Comparison of ENCODE assay signal across 11 mouse cellular contexts in the genomic region with DNA sequence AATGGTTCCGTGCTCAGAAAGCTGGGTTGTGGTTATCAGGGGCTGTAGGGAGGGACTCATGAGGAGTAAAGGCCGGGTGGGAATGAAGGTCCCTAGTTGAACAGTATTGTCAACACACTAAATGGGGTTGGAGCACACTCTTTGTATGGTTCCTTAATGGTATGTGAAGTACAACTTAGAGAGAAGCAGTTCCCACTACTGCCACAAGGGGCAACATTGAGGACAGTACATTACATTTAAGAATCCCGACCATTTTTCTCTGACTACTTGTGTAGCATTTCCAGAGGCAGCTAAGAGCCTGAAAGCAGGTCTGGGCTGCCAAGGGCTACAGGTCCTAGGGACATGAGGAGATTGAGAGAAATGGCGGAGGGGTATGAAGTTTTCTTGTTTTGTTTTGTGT. TPM values are rescaled to one million over a fixed set of nuclear protein-coding genes. Genes with fewer than 3 reads are reported as not detected.
DNase-seq lines count a peak whose midpoint lies in the region; ATAC-seq and TF ChIP-seq lines count a peak whose summit lies in the region.
"Had no signal": no experiment of that assay in that cellular context is flagged by ENCODE, and none has a peak within 500 bp of the region (broad histone marks: within the 10 kb centered on the region; RNA-seq: fewer than 3 reads in every experiment).

No protein-coding gene starts in this region.

- H3K79me2 ChIP-seq in CH12.LX (replicated peaks; ENCODE audit: control insufficient read depth, extremely low read depth, insufficient read depth, poor library complexity, severe bottlenecking), result no peaks in the 10 kb centered on the region

- H3K36me3 ChIP-seq in hindbrain, embryonic 11.5 days (ENCODE audit: control insufficient read depth, insufficient read depth, low read length), result no peaks in the 10 kb centered on the region
- no peaks in the 10 kb centered on the region for H3K36me3 ChIP-seq in hindbrain, embryonic 16.5 days (ENCODE audit: control insufficient read depth, insufficient read depth, low read length)
- H3K36me3 ChIP-seq in CH12.LX (replicated peaks in 1 of 2; ENCODE audit: control insufficient read depth in 1 of 2, insufficient read depth in 1 of 2, low read length in 1 of 2), result no peaks in the 10 kb centered on the region
- no peaks in the 10 kb centered on the region for H3K36me3 ChIP-seq in forebrain, postnatal 0 days (ENCODE audit: insufficient read depth)
- H3K36me3 ChIP-seq: embryonic facial prominence, embryonic 12.5 days had no signal

- TF ChIP-seq POLR2A in CH12.LX (IDR thresholded peaks at IDR 0.05; ENCODE audit: low read depth, low read length), result no peak

- no peaks in the 10 kb centered on the region for H3K9me3 ChIP-seq in hindbrain, embryonic 11.5 days (ENCODE audit: control insufficient read depth, low read length)
- no peaks in the 10 kb centered on the region for H3K9me3 ChIP-seq in hindbrain, embryonic 16.5 days (ENCODE audit: control insufficient read depth, low read length)
- no peaks in the 10 kb centered on the region for H3K9me3 ChIP-seq in CH12.LX (replicated peaks; ENCODE audit: low read length)
- no peaks in the 10 kb centered on the region for H3K9me3 ChIP-seq in forebrain, postnatal 0 days (ENCODE audit: low read length)
- H3K9me3 ChIP-seq: embryonic facial prominence, embryonic 12.5 days had no signal

- no peak overlapping the region for H3K4me2 ChIP-seq in hindbrain, embryonic 11.5 days (replicated peaks; ENCODE audit: low read depth, low read length)
- H3K4me2 ChIP-seq in hindbrain, embryonic 16.5 days (ENCODE audit: low read length), result no peak overlapping the region
- no peak overlapping the region; the same call in 1 of the 2 replicates for H3K4me2 ChIP-seq in CH12.LX (ENCODE audit: insufficient read depth, low read depth, poor library complexity, severe bottlenecking)
- H3K4me2 ChIP-seq in forebrain, postnatal 0 days (ENCODE audit: low read depth), result no peak overlapping the region
- H3K4me2 ChIP-seq: embryonic facial prominence, embryonic 12.5 days had no signal

- no peaks in the 10 kb centered on the region for H3K27me3 ChIP-seq in hindbrain, embryonic 11.5 days (ENCODE audit: control insufficient read depth, insufficient read depth, low read length)
- H3K27me3 ChIP-seq in hindbrain, embryonic 16.5 days (replicated peaks; ENCODE audit: control insufficient read depth, insufficient read depth, low read length), result peaks cover 3% of the 10 kb centered on the region; the same call in 1 of the 2 replicates
- H3K27me3 ChIP-seq in CH12.LX (replicated peaks), result no peaks in the 10 kb centered on the region
- no peaks in the 10 kb centered on the region for H3K27me3 ChIP-seq in forebrain, postnatal 0 days (ENCODE audit: insufficient read depth, low read length)

- intact Hi-C loops in left cerebral cortex, postnatal 25 days (cut with DNase I), result loop anchor here (5.0 kb wide), 1 partner anchor 69 kb away; a partner anchor contains a TSS

- dilution Hi-C loops in CH12.LX (cut with MboI; ENCODE audit: extremely low pct_ligation_motif_present, extremely low pct_unique_long_range_greater_than_20kb, low sequenced_read_pairs), result no loop called here

- 30% methylated on average over 4 of the region's 4 CpGs for WGBS in hindbrain, embryonic 11.5 days
- WGBS in hindbrain, embryonic 16.5 days, result 30% methylated on average over 4 of the region's 4 CpGs
- WGBS in forebrain, postnatal 0 days, result 26% methylated on average over 4 of the region's 4 CpGs

- H3K9ac ChIP-seq in hindbrain, embryonic 11.5 days (ENCODE audit: low read depth, low read length), result no peak overlapping the region
- H3K9ac ChIP-seq in hindbrain, embryonic 16.5 days (ENCODE audit: low read depth, low read length), result no peak overlapping the region
- H3K9ac ChIP-seq in CH12.LX (ENCODE audit: insufficient read depth, low read depth), result no peak overlapping the region
- no peak overlapping the region for H3K9ac ChIP-seq in forebrain, postnatal 0 days
- H3K9ac ChIP-seq: embryonic facial prominence, embryonic 12.5 days had no signal

- peak; percentile 84 for DNase-seq in hindbrain, embryonic 11.5 days (ENCODE audit: low spot score)
- peak; percentile 76 for DNase-seq in CH12.LX (ENCODE audit: extremely low read depth)
- DNase-seq in c-Kit-positive CD71-negative TER-119-negative erythroid progenitor cells, embryonic 14.5 days (ENCODE audit: low read depth), result peak; percentile 76
- peak; percentile 80 for DNase-seq in forebrain, postnatal 0 days
- DNase-seq in left cerebral cortex, postnatal 25 days (ENCODE audit: low spot score in 2 of 2), result peak; percentile 56 to 59
- DNase-seq in natural killer cell, adult 2 months (ENCODE audit: low spot score in 2 of 2), result peak; percentile 55 to 66
- DNase-seq in thymus, postnatal 14 days, result peak; percentile 75

- no peak overlapping the region for H3K27ac ChIP-seq in hindbrain, embryonic 11.5 days (ENCODE audit: low read depth, low read length)
- H3K27ac ChIP-seq in hindbrain, embryonic 16.5 days (ENCODE audit: low read depth, low read length), result no peak overlapping the region
- no peak overlapping the region for H3K27ac ChIP-seq in CH12.LX (ENCODE audit: insufficient read depth, low read depth)
- no peak overlapping the region for H3K27ac ChIP-seq in forebrain, postnatal 0 days (ENCODE audit: low read depth, low read length)
- H3K27ac ChIP-seq: embryonic facial prominence, embryonic 12.5 days had no signal

- in situ Hi-C loops in CH12.LX (cut with MboI; ENCODE audit: low pct_ligation_motif_present, low pct_unique_long_range_greater_than_20kb, low sequenced_read_pairs), result no loop called here

- TF ChIP-seq RAD21 in CH12.LX (IDR thresholded peaks at IDR 0.05; ENCODE audit: low read depth, low read length), result peak; percentile 11

- no peak overlapping the region for H3K4me3 ChIP-seq in hindbrain, embryonic 11.5 days (ENCODE audit: low read depth, low read length)
- H3K4me3 ChIP-seq in hindbrain, embryonic 16.5 days (ENCODE audit: low read length), result no peak overlapping the region
- no peak overlapping the region for H3K4me3 ChIP-seq in CH12.LX (replicated peaks in 1 of 3; ENCODE audit: low read depth in 2 of 3, low read length in 2 of 3, poor library complexity in 1 of 3)
- H3K4me3 ChIP-seq in forebrain, postnatal 0 days (ENCODE audit: low read depth, low read length), result no peak overlapping the region
- H3K4me3 ChIP-seq: embryonic facial prominence, embryonic 12.5 days had no signal

- no peak for TF ChIP-seq EP300 in CH12.LX (IDR thresholded peaks at IDR 0.05; ENCODE audit: low read length)

- ATAC-seq in hindbrain, embryonic 11.5 days (ENCODE audit: low FRiP score), result peak; percentile 43; the same call in 1 of the 2 replicates
- ATAC-seq in hindbrain, embryonic 16.5 days, result no peak
- ATAC-seq in forebrain, postnatal 0 days, result peak; percentile 67; the same call in 1 of the 2 replicates

- peak; percentile 68 to 96 for TF ChIP-seq CTCF in CH12.LX (conservative IDR thresholded peaks at IDR 0.05 in 1 of 2, IDR thresholded peaks at IDR 0.05 in 1 of 2; ENCODE audit: low read depth in 2 of 2, low read length in 2 of 2)
- peak; percentile 81 for TF ChIP-seq CTCF in forebrain, postnatal 0 days (IDR thresholded peaks at IDR 0.05; ENCODE audit: low read depth)

- no peaks in the 10 kb centered on the region for H3K4me1 ChIP-seq in hindbrain, embryonic 11.5 days (replicated peaks; ENCODE audit: control insufficient read depth, insufficient read depth, low read length)
- H3K4me1 ChIP-seq in hindbrain, embryonic 16.5 days (ENCODE audit: control insufficient read depth, insufficient read depth, low read depth, low read length), result no peaks in the 10 kb centered on the region
- peaks cover 4 to 5% of the 10 kb centered on the region in 2 experiments; a peak in 1 of 4 replicates for H3K4me1 ChIP-seq in CH12.LX (ENCODE audit: control insufficient read depth in 1 of 2, insufficient read depth in 2 of 2)
- H3K4me1 ChIP-seq in forebrain, postnatal 0 days (ENCODE audit: insufficient read depth), result no peaks in the 10 kb centered on the region
- H3K4me1 ChIP-seq: embryonic facial prominence, embryonic 12.5 days had no signal

RNA-seq across cellular contexts. Expression of a gene that starts 2.5 kb away (rescaled TPM):
- polyA plus RNA-seq in hindbrain, embryonic 11.5 days (2014; fragmentation: Nextera tagmentation; extraction: Ambion mirVana), result not detected in 2 replicates
- polyA plus RNA-seq in hindbrain, embryonic 16.5 days (2015; fragmentation: Nextera tagmentation; extraction: Ambion mirVana), result 0.14 TPM in 1 of 2 replicates, not detected in the other
- total RNA-seq in CH12.LX (2012; rRNA removed) (not detected in 2 replicates), CH12.LX (2014; rRNA removed) (not detected in 2 replicates)
- polyA plus RNA-seq in CH12.LX (2012; ENCODE audit: insufficient read length, low read depth), result not detected in 2 replicates
- 0.57 TPM in 1 of 2 replicates, not detected in the other for total RNA-seq in forebrain, postnatal 0 days (2014; rRNA removed)
- polyA plus RNA-seq in forebrain, postnatal 0 days (2015; fragmentation: Nextera tagmentation; extraction: Ambion mirVana), result 0.20 and 0.30 TPM in 2 replicates
- total RNA-seq in left cerebral cortex, postnatal 25 days (2021), result not detected
- total RNA-seq: layer of hippocampus, postnatal 25 days had no signal
- polyA plus RNA-seq: embryonic facial prominence, embryonic 12.5 days had no signal

RNA-seq across cellular contexts. Expression of a gene that starts 2.8 kb away (rescaled TPM):
- 0.92 and 1.6 TPM in 2 replicates for polyA plus RNA-seq in hindbrain, embryonic 11.5 days (2014; fragmentation: Nextera tagmentation; extraction: Ambion mirVana)
- polyA plus RNA-seq in hindbrain, embryonic 16.5 days (2015; fragmentation: Nextera tagmentation; extraction: Ambion mirVana), result 1.2 and 2.0 TPM in 2 replicates
- total RNA-seq in CH12.LX (2012; rRNA removed) (0.46 and 1.0 TPM in 2 replicates), CH12.LX (2014; rRNA removed) (0.16 TPM in 2 replicates)
- 0.22 and 0.24 TPM in 2 replicates for polyA plus RNA-seq in CH12.LX (2012; ENCODE audit: insufficient read length, low read depth)
- total RNA-seq in forebrain, postnatal 0 days (2014; rRNA removed), result 0.31 and 1.0 TPM in 2 replicates
- polyA plus RNA-seq in forebrain, postnatal 0 days (2015; fragmentation: Nextera tagmentation; extraction: Ambion mirVana), result 1.0 and 1.3 TPM in 2 replicates
- total RNA-seq in left cerebral cortex, postnatal 25 days (2021), result 1 to 10 TPM; 1.1 to 2.3 TPM

RNA-seq across cellular contexts. Expression of a gene that starts 5.3 kb away (rescaled TPM):
- 0.14 TPM in 1 of 2 replicates, not detected in the other for polyA plus RNA-seq in hindbrain, embryonic 11.5 days (2014; fragmentation: Nextera tagmentation; extraction: Ambion mirVana)
- polyA plus RNA-seq in hindbrain, embryonic 16.5 days (2015; fragmentation: Nextera tagmentation; extraction: Ambion mirVana), result 0.17 TPM in 1 of 2 replicates, not detected in the other
- not detected in 2 replicates for total RNA-seq in CH12.LX (2012; rRNA removed)
- not detected in 2 replicates for total RNA-seq in CH12.LX (2014; rRNA removed)
- polyA plus RNA-seq in CH12.LX (2012; ENCODE audit: insufficient read length, low read depth), result not detected in 2 replicates
- total RNA-seq in forebrain, postnatal 0 days (2014; rRNA removed), result not detected in 2 replicates
- polyA plus RNA-seq in forebrain, postnatal 0 days (2015; fragmentation: Nextera tagmentation; extraction: Ambion mirVana), result not detected in 2 replicates
- total RNA-seq in left cerebral cortex, postnatal 25 days (2021), result not detected
- total RNA-seq: layer of hippocampus, postnatal 25 days had no signal
- polyA plus RNA-seq: stomach, embryonic 14.5 days had no signal

RNA-seq across cellular contexts. Expression of a gene that starts 12.2 kb away (rescaled TPM):
- 1,090 and 1,145 TPM in 2 replicates for polyA plus RNA-seq in hindbrain, embryonic 11.5 days (2014; fragmentation: Nextera tagmentation; extraction: Ambion mirVana)
- polyA plus RNA-seq in hindbrain, embryonic 16.5 days (2015; fragmentation: Nextera tagmentation; extraction: Ambion mirVana), result 1,167 and 1,245 TPM in 2 replicates
- 381 and 386 TPM in 2 replicates for total RNA-seq in CH12.LX (2012; rRNA removed)
- 371 and 534 TPM in 2 replicates for total RNA-seq in CH12.LX (2014; rRNA removed)
- polyA plus RNA-seq in CH12.LX (2012; ENCODE audit: insufficient read length, low read depth), result 250 and 306 TPM in 2 replicates
- 1,186 and 1,488 TPM in 2 replicates for total RNA-seq in forebrain, postnatal 0 days (2014; rRNA removed)
- 1,394 and 1,814 TPM in 2 replicates for polyA plus RNA-seq in forebrain, postnatal 0 days (2015; fragmentation: Nextera tagmentation; extraction: Ambion mirVana)
- 100 to 1,000 TPM; 359 to 371 TPM for total RNA-seq in left cerebral cortex, postnatal 25 days (2021)

RNA-seq across cellular contexts. Expression of a gene that starts 26.7 kb away (rescaled TPM):
- polyA plus RNA-seq in hindbrain, embryonic 11.5 days (2014; fragmentation: Nextera tagmentation; extraction: Ambion mirVana), result not detected in 2 replicates
- polyA plus RNA-seq in hindbrain, embryonic 16.5 days (2015; fragmentation: Nextera tagmentation; extraction: Ambion mirVana), result not detected in 2 replicates
- not detected in 2 replicates for total RNA-seq in CH12.LX (2012; rRNA removed)
- not detected in 2 replicates for total RNA-seq in CH12.LX (2014; rRNA removed)
- polyA plus RNA-seq in CH12.LX (2012; ENCODE audit: insufficient read length, low read depth), result not detected in 2 replicates
- total RNA-seq in forebrain, postnatal 0 days (2014; rRNA removed), result not detected in 2 replicates
- polyA plus RNA-seq in forebrain, postnatal 0 days (2015; fragmentation: Nextera tagmentation; extraction: Ambion mirVana), result not detected in 2 replicates
- total RNA-seq in left cerebral cortex, postnatal 25 days (2021), result not detected
- total RNA-seq: layer of hippocampus, postnatal 25 days had no signal
- polyA plus RNA-seq: embryonic facial prominence, embryonic 12.5 days; stomach, embryonic 14.5 days had no signal
